Mouse (Mus musculus): ENCODE measurements around the gene Sirt3.

The Sirt3 gene

GRCm38 (mm10) chr7:140881696-140882468, at the start of gene Sirt3, which contains the start of gene Psmd13:
Sirt3 (minus strand) TSS chr7:140882309.
Psmd13 (plus strand) TSS chr7:140881968.
- peak; percentile 95 for ATAC-seq (ENCODE audit: low TSS enrichment)

DNA sequence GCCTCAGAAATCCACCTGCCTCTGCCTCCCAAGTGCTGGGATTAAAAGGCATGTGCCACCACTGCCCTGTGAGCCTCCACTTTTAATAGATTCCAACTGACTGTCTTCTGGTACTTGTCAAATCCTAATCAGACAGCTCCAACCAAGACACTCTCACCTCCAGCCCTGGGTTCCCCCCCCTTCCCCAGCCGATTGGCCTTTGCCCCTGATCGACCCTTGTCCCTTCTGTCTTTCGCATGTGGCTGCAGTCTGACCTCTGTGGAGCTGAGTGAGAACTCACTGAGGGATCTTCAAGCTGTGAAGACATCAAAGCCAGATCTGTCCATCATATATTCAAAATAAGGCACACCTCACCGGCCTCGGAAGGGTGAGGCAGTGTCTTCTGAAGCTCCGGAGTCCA, 45.1 kb upstream of the Sirt3 start:
- no peak for ATAC-seq (ENCODE audit: low TSS enrichment)

GRCm38 (mm10) chr7:140923070-140923775, 41.1 kb upstream of the Sirt3 start:
- ATAC-seq (ENCODE audit: low TSS enrichment): peak; percentile 57; the same call in 1 of the 2 replicates

DNA sequence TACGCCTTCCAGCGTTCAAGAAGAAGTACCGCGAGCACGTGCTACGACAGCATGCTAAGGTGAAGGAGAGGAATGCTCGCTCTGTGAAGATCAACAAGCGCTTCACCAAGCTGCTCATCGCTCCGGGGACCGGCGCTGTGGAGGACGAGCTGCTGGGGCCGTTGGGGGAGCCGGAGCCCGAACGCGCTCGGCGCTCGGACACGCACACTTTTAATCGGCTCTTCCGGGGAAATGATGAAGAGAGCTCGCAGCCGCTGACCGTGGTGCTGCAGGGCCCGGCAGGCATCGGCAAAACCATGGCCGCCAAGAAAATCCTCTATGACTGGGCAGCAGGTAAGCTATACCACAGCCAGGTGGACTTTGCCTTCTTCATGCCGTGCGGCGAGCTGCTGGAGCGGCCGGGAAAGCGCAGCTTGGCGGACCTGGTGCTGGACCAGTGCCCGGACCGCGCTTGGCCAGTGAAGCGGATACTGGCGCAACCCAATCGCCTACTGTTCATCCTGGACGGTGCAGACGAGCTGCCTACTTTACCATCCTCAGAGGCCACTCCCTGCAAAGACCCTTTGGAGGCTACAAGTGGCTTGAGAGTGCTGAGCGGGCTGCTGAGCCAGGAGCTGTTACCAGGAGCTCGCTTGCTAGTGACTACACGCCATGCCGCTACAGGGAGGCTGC, 40.4 kb upstream of the Sirt3 start:
- ATAC-seq (ENCODE audit: low TSS enrichment): peak; percentile 72; the same call in 1 of the 2 replicates

DNA sequence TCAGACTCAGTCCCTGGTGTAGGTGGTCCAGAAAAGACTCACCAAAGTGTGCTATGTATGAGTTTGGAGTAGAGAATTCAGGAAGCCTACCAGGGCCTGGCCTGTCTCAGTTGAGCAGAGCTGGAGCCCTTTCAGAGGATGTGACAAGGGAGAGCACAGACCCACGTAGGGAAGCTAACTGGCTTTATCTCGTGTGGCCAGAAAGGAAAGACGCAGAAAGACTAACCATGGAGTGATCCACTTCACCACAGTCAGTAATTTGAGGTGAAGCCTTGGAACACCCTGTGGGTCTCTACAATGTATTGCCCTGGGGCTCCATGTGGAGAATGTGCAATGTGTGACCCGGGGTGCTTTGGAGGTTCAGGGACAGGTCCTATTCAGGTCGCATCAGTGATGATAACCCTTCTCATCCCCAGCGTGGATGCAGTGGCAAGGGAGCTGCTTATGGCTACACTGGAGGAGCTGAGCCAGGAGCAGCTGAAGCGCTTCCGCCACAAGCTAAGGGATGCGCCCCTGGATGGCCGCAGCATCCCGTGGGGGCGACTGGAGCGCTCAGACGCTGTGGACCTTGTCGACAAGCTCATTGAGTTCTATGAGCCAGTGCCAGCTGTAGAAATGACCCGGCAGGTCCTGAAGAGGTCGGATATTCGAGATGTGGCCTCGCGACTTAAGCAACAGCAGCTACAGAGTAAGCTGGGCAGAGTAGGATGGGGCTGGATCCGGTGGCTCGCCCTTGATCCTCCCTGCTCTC, 39.3 kb upstream of the Sirt3 start:
- ATAC-seq (ENCODE audit: low TSS enrichment): no peak

DNA sequence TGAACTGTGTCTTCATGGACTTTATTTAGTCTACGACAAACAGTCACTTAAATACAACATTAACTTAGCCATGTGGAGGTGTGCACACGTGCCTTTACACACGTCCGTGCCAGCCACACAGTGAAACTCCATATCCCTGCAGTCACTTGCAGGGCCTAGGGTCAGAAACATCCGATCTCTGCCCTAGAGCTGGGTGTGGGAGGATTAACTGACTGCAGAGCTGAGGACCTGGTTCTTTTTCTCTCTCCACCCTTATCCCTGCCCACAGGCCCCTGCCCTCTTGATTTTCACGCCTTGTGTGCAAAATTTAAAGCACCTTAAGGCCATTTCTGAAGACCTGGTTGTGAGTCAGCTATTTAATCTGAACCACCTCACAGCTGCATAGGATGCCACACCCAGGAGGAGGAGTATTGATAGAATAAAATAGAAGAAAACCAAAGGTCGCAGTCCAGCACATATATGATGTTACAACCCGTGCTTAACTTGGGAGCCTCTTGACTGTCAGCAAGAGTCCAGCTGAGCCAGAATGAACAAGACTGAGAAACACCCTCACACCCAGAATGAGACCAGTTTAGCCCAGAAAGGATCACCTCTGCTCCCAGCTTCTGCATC, 38.4 kb upstream of the Sirt3 start, which contains the start of gene Nlrp6:
Gene Nlrp6, plus strand, starts transcription at position 485 of the 612 bp plus-strand sequence.
- ATAC-seq (ENCODE audit: low TSS enrichment): no peak

GRCm38 (mm10) chr7:140919911-140920310, 37.8 kb upstream of the Sirt3 start:
- no peak for ATAC-seq (ENCODE audit: low TSS enrichment)

DNA sequence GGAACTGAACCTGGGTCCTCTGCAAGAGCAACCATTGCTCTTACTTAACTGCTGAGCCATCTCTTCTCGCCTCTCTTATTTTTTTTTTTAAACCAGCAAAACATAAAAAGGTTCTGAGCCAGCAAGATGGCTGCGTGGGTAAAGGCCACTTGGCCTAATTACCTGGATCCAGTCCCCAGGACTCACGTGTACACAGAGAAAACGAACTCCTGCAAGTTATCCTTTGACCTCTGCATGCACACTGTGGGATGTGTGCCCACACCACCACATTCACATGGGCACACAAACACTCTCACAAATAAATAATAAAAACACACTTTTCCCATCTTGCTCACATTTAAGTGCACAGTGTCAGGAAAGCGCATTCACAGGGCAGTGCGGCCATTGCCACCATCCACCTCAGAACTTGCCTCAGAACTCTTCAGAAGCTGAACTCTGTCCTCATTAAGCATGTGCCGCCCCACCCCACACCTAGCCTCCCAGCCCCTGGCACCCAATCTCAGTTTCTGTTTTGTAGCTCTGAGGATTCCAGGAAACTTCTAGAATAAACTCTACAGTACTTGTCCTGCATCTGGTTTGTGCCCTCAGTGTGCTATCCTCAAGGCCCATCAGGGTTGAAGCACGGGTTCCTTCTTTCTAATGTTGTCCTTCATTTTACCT, 32.1 kb upstream of the Sirt3 start:
- no peak for ATAC-seq (ENCODE audit: low TSS enrichment)

GRCm38 (mm10) chr7:140912846-140913482, 30.9 kb upstream of the Sirt3 start:
- no peak for ATAC-seq (ENCODE audit: low TSS enrichment)

- peak; percentile 93 for ATAC-seq (ENCODE audit: low TSS enrichment)
Measured at GRCm38 (mm10) chr7:140912293-140912692, 30.2 kb upstream of the Sirt3 start.

DNA sequence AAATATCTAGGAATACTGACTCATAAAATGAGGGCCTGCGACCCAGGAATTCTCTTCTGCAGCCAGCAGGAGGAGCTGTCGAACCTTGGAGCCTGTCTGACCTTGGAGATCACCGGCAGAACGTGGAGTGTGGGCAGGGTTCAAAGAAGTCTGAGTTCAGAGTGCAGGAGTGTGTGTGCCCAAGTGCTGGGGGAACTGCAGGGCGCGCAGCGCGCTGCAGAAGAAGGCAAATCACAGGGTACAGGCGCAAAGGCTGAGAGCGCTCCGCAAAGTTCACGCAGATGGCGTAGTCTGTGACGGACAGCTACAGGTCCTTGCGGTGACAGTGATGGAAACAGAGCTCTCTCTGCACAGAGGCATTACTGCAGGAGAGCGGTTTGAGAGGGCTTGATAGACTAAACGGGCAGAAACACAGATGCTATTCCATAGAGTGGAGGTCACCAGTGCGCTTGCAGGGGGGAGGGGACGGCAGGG, 26.6 kb upstream of the Sirt3 start:
- ATAC-seq (ENCODE audit: low TSS enrichment): peak; percentile 36; the same call in 1 of the 2 replicates

- no peak for ATAC-seq (ENCODE audit: low TSS enrichment)
Measured at GRCm38 (mm10) chr7:140908181-140908580, 26.1 kb upstream of the Sirt3 start.

DNA sequence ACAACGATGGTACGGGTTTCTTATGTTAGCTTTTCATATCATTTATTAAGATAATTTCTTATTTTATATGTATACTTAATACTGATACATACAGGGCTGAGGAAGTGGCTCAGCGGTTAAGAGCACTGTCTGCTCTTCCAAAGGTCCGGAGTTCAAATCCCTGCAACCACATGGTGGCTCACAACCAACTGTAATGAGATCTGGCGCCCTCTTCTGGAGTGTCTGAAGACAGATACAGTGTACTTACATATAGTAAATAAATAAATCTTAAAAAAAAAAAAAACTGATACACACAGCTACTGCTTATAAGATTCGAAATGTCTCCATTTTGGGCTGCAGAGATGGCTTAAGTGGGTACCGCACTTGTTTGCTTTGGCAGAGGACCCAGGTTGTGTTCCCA, 25.6 kb upstream of the Sirt3 start:
- ATAC-seq (ENCODE audit: low TSS enrichment): no peak

DNA sequence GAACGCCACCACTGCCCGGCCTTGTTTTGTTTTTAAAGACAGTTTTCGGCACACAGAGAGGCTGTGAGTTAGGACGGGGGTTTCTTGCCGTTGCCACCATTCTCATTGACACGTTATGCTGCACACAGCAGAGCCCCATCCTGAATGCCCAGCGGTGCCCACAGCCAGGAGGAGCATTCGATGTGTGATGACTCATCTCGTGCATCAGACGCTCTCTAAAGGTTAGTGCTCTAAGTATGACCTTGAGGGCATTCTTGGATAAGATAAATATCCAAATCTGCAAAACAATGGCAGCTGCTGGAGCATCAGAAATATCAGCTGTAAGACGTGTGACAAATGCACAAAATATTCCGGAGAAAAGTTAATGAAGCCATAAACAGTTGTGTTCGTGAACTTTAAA, 25.0 kb upstream of the Sirt3 start:
- ATAC-seq (ENCODE audit: low TSS enrichment): no peak

DNA sequence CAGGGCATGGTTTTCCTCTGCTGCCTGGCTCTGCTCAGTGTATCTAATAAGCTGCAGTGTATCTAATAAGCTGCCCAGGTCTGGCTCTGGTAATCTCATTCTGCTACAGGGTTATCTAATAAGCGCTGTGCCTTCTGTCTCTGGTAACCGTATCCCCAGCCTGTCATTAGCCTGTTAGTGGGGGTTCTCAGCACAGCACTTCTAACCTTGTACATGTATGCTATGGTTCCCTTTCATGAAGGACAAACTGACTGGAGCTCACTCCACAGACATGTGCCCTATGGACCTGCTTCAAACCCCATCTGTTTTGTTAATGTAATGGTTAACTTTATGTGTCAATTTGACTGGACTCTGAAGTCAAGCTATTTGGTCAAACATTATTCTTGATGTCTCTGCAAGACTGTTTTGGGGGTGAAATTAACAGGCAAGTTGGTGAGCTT, 23.6 kb upstream of the Sirt3 start:
- ATAC-seq (ENCODE audit: low TSS enrichment): no peak

DNA sequence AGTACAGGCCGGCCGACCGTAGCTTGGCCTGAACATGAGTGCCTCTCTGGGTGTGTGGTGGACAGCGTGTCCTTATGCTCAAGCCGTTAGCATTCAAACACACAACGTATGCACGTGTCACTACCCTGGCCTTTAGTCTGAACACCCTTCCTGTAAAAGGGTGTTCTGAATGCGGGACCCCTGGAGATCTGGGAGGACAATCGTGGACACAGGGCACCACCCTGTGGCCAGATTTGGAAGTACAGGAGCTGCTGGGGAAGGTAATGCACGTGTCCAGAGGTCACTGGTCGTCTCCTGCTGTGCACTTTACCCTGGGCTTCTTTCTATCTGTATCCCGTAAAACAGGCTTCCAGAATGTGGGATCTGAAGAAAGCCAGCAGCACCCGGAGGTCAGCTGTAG, 21.1 kb upstream of the Sirt3 start:
- ATAC-seq (ENCODE audit: low TSS enrichment): no peak

DNA sequence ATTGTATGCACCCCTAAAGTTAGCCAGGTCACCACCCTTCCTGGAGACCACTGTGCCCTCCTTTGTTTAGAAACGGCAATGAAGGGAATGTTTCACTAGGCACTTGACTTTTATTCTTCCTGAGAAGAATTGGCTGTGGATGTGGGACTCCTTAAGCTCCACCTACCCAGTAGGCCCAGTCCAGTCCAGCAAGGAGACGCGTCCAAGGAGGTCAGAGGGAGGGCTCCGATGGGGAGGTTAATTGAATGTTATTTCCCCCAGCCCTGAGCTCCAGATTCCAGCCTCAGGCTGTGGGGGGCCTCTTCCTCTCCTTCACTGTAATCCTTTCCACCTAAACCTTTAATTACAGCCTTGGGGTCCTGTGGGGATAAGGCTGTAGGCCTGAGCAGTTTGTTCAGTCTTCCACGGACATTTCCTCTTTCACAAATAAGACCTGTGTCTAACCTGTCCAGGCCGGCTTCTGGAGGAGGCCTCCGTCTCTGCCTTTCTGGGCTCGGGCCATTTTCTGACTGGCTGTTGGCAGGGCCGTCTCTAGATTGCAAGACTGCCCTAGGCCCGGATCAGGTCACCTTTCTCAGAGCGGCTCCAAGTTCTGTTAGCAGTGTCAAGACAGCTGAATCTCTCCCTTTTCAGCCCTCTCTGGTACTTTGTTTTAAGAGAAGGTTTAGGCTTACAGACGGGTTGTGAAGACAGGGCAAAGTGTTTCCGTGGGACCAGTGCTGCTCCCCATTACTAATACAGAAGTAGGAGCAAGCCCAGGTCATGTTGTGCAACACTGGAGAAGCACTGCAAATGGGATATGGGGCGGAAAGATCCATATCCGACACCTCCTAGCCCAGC, 20.1 kb upstream of the Sirt3 start:
- ATAC-seq (ENCODE audit: low TSS enrichment): no peak

GRCm38 (mm10) chr7:140900220-140900619, 18.1 kb upstream of the Sirt3 start, which contains the start of gene Cox8b:
Cox8b (minus strand) TSS chr7:140900446.
- ATAC-seq (ENCODE audit: low TSS enrichment): no peak

GRCm38 (mm10) chr7:140899121-140899520, 17.0 kb upstream of the Sirt3 start:
- no peak for ATAC-seq (ENCODE audit: low TSS enrichment)
